Mouse (Mus musculus) hematopoietic stem cell, adult 5-6 weeks (primary cell): ENCODE data around the gene Krt32. TPM values are rescaled to one million over a fixed set of nuclear protein-coding genes. Genes with fewer than 3 reads are reported as not detected.

Experiments used
- ATAC-seq, 2 experiments: fragments of 125-278 bp in 1 of 2; replicated peaks in 1 of 2; 2 replicates each; pipeline ENCODE4 v1.8.0; 2016 to 2017; ENCODE audit warnings: inconsistent platforms in 2 of 2, mild to moderate bottlenecking in 2 of 2, moderate number of reproducible peaks in 2 of 2, low read depth in 1 of 2, moderate TSS enrichment in 1 of 2; ENCODE audit not compliant: low FRiP score in 2 of 2, poor library complexity in 2 of 2, severe bottlenecking in 2 of 2, insufficient read depth in 1 of 2, low TSS enrichment in 1 of 2
- total RNA-seq: library from RNA; stranded (forward); fragments of 172-1452, 232-1000 nt; gene quantifications from 2 replicates; pipeline ENCODE4 v1.2.3, GENCODE M21; 2017

Krt32 gene
- not detected in 2 replicates for total RNA-seq

DNA sequence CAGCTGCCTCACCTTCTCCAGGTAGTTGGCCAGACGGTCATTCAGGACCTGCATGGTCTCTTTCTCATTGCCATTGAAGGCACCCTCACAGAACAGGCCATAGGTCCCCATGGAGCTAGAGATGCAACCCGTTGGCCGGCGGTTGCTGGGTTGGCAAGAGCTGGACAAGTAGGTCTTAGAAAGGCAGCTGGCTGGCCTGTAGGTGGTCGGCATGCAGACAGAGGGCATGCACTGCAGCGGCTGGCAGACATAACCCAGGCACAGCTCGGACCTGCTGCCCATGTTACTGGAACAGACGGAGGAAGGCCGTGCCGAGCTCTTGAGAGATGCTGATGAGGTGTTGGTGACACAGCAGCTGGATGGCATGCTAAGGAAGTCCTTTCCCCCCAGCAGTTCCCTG lies at the start of gene Krt32:
Krt32 (minus strand) TSS at position 366 of the 400 bp plus-strand sequence.
- ATAC-seq, result no peak

GRCm38 (mm10) chr11:100137693-100138092 lies 49.7 kb upstream of the Krt32 start:
- no peak for ATAC-seq

DNA sequence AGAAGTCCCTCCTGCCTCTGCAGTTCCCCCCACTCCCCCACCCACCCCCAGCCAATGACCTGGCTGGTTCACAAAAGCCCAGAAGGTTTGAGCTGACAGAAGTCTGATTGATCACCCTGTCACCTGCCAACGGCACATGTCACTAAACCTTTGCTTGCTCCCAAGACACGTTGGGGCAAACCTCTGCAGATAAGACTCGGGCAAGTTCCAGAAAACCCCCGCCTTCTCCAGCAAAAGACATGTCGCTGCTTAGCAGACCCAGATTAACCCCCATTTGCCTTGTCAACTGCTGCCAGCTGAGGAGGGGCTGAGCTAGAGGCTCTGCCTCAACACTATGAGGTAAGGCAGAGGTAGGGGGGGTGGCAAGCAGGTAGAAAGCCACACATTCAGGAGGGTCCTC lies 48.5 kb upstream of the Krt32 start:
- no peak for ATAC-seq

- ATAC-seq, result no peak
Observed at GRCm38 (mm10) chr11:100135731-100136130, 47.7 kb upstream of the Krt32 start, which contains the start of gene Krt15. Gene Krt15 (minus strand): TSS chr11:100135928.

DNA sequence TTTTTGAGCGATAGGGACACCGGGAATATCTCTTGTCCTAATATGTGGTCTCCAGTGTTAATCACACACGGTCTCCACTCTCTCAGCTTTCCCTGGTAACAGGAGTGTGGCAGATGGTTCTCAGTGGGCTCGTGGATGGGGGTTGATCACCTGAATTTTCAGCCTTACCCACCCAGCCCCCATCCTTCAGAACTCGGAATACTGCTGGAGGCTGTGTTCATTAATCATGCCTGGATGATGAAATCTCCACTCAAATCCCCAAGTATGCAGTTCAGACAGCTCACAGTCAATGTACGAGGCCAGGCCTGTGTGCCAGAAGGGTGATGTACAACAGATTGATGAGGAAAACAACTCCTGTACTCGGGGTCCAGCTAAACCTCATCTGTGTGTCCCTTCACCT lies 36.9 kb upstream of the Krt32 start:
- no peak for ATAC-seq

GRCm38 (mm10) chr11:100121466-100121865 lies 33.4 kb upstream of the Krt32 start, which contains the start of gene Krt13:
Gene Krt13 (minus strand): TSS chr11:100121566.
- ATAC-seq, result no peak

GRCm38 (mm10) chr11:100120331-100120730 lies 32.3 kb upstream of the Krt32 start:
- ATAC-seq, result no peak

- no peak for ATAC-seq
Observed at GRCm38 (mm10) chr11:100113742-100114029, 25.7 kb upstream of the Krt32 start.

- ATAC-seq, result no peak
Observed at GRCm38 (mm10) chr11:100112935-100113741, 25.1 kb upstream of the Krt32 start.

DNA sequence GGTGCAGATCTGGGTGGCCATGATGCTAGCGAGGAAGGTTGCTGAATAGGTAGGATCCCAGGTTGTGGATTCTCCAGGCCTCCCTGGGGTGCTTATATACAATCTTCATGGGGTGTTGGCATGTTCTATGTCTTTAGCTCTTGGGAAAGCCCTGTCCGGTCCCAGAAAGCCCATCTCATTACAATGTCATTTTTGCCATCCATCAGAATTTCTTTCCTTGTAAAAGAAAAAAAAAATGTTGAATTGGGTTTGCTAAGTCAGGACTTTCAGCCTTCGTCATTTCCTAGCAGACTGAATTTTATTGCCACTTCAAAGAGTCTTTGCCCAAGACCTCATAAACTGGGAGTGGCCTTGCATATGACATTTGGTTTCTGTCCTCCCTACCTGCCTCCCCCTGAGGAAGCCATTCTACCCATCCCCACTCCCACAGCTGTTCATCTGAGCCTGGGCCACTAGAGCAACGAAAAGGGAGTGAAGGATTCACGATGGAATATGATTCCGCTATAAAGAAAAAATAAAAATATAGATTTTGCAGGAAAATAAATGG lies 17.6 kb upstream of the Krt32 start, which contains the start of gene Krt36:
Krt36 (minus strand) TSS at position 51 of the 547 bp plus-strand sequence.
- no peak for ATAC-seq

GRCm38 (mm10) chr11:100102693-100103429 lies 14.8 kb upstream of the Krt32 start:
- no peak for ATAC-seq

DNA sequence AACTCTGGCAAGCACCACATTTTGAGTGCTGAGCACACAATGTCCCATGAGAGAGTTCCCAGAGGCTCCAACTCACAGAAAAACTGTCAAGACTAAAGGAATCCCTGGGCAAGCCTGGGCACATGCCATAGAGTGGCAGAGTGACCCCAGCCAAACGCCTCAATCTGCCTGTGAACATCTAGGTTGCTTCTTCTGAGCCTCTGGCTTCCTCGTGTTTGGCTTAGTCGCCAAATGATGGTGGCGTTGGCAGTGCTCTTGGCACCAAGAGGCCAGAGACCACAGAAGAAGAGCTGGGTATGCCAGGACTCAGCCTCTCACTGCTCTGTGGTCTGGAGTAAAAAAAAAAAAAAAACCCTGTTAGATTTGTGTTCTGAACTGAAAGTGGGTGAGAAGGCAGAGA lies 12.4 kb upstream of the Krt32 start:
- no peak for ATAC-seq

GRCm38 (mm10) chr11:100097819-100098218 lies 9.8 kb upstream of the Krt32 start:
- ATAC-seq, result no peak

DNA sequence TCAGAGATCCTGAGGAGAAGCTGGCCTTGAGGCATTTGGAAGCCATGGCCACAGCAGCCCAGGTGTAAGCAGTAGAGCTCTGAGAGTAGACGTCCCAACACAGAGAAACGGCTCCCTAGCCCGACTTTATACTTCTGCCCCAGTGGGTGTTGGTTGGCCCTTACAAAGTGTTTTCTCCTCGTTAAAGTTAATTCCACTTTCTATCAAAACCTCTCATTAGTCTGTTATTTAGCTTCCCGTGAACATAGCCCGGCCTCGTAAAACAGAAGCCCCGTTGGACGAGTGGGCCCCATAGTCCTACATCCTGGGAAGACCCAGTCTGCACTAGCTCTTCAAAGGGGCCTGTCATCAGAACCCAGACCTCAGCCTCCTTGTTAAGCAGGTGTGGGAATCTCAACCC lies 8.1 kb upstream of the Krt32 start, which contains the start of gene Krt35:
Krt35 (minus strand) TSS at position 101 of the 400 bp plus-strand sequence.
- ATAC-seq, result no peak

- no peak for ATAC-seq
Observed at GRCm38 (mm10) chr11:100088378-100089025, 476 bp upstream of the Krt32 start.

DNA sequence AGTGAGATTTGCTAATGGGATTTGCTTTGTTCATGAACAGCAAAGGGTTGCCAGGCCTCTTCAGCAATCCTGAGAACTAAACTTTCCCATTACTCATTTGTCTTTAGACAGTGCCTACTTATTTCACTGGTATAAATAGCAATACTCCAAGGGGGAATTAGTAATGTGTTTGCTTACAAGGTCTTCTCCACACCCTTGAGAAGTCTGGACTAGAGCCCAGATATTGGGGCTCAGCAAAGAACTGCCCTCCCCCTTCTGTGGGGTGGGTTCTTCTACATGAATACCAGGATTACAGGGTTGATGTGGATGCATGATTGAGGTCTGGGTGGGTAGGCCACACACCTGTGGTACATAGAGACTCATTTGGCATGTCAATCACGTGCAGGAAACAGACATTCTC lies 14.2 kb downstream of the Krt32 start:
- ATAC-seq, result no peak

DNA sequence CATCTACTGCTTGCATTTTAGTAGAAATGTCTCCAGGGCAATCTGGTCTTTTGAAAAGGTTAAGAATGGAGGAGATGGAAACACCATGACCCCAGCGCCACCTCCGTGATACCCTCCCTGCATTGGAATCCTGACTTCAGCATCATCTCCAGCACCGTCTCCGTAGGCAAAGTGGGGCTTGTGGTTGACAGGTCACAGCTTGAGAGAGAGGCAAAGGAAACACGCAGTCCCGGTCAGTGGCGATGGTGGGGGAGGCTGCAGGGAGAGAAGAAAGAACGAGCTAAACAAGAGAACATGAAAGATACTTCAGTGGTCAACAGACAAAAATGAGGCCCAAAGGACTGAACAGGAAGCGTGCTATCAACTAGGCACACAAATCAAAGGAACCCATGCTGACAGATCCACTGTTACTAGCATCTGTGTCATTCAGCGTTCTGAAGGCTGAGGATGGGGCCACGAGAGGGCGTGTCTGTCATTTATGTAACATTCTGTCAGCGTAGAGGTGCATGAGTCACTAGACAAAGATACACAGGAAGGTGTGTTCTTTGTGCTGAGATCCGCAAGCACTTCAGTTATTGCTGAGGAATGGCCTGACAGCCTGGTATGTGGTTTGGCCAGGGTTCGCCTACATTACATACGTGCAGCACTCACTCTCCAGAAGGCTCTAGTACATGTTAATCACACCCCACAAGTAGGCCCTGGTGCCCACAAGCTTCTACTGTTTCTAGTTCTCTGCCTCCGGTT lies 20.6 kb downstream of the Krt32 start:
- ATAC-seq, result no peak
